Mouse (Mus musculus): Measurements from ENCODE around the gene Cideb. TPM values are rescaled to one million over a fixed set of nuclear protein-coding genes. Genes with fewer than 3 reads are reported as not detected.

Gene Cideb
- polyA plus RNA-seq, 1 experiment from 2014 or later: 0.33 TPM

- DNase-seq (ENCODE audit: low spot score): peak; percentile 44
- H3K36me3 ChIP-seq (ENCODE audit: control insufficient read depth, insufficient read depth, low read length): peaks cover 28% of the 10 kb centered on the region
- 23% methylated on average over 6 of the region's 6 CpGs for WGBS
- peak; percentile 50; the same call in 1 of the 2 replicates for ATAC-seq (ENCODE audit: low read depth)
- no peak overlapping the region for H3K9ac ChIP-seq (ENCODE audit: low read depth, low read length)
- no peaks in the 10 kb centered on the region; the same call in 1 of the 2 replicates for H3K4me1 ChIP-seq (ENCODE audit: control insufficient read depth, insufficient read depth, low read length)
- no peak overlapping the region; the same call in 1 of the 2 replicates for H3K27ac ChIP-seq (replicated peaks; ENCODE audit: low read depth, low read length)
- peaks cover 15% of the 10 kb centered on the region for H3K27me3 ChIP-seq (replicated peaks; ENCODE audit: control insufficient read depth, insufficient read depth, low read length)
- no peaks in the 10 kb centered on the region for H3K9me3 ChIP-seq (ENCODE audit: control insufficient read depth, low read length)
- no peak overlapping the region for H3K4me2 ChIP-seq (ENCODE audit: low read depth, low read length)
- H3K4me3 ChIP-seq (ENCODE audit: low read depth, low read length): no peak overlapping the region
Measured at GRCm38 (mm10) chr14:55714893-55715292, 43.4 kb downstream of the Cideb start.

- peaks cover 15% of the 10 kb centered on the region for H3K27me3 ChIP-seq (replicated peaks; ENCODE audit: control insufficient read depth, insufficient read depth, low read length)
- no peaks in the 10 kb centered on the region for H3K9me3 ChIP-seq (ENCODE audit: control insufficient read depth, low read length)
- H3K4me3 ChIP-seq (ENCODE audit: low read depth, low read length): peak within 1 kb of the TSS; percentile 15
- no peak within 1 kb of the TSS for H3K27ac ChIP-seq (replicated peaks; ENCODE audit: low read depth, low read length)
- H3K4me1 ChIP-seq (ENCODE audit: control insufficient read depth, insufficient read depth, low read length): no peaks in the 10 kb centered on the region; the same call in 1 of the 2 replicates
- WGBS: 13% methylated on average over 4 of the region's 4 CpGs
- H3K36me3 ChIP-seq (ENCODE audit: control insufficient read depth, insufficient read depth, low read length): peaks cover 22% of the 10 kb centered on the region
- DNase-seq (ENCODE audit: low spot score) (no peak), ATAC-seq (ENCODE audit: low read depth) (no peak)
- peak within 1 kb of the TSS; percentile 46; the same call in 1 of the 2 replicates for H3K9ac ChIP-seq (ENCODE audit: low read depth, low read length)
- H3K4me2 ChIP-seq (ENCODE audit: low read depth, low read length): peak within 1 kb of the TSS; percentile 44
Measured at GRCm38 (mm10) chr14:55713729-55714122, 44.5 kb downstream of the Cideb start, which contains the start of gene Tgm1. TSS of gene Tgm1 (minus strand) at chr14:55713926.

GRCm38 (mm10) chr14:55713007-55713728 lies 45.1 kb downstream of the Cideb start:
- peak overlapping the region; percentile 44 for H3K4me2 ChIP-seq (ENCODE audit: low read depth, low read length)
- ATAC-seq (ENCODE audit: low read depth) (peak; percentile 30; the same call in 1 of the 2 replicates), DNase-seq (ENCODE audit: low spot score) (peak; percentile 35)
- no peaks in the 10 kb centered on the region for H3K9me3 ChIP-seq (ENCODE audit: control insufficient read depth, low read length)
- no peaks in the 10 kb centered on the region; the same call in 1 of the 2 replicates for H3K4me1 ChIP-seq (ENCODE audit: control insufficient read depth, insufficient read depth, low read length)
- peaks cover 15% of the 10 kb centered on the region for H3K27me3 ChIP-seq (replicated peaks; ENCODE audit: control insufficient read depth, insufficient read depth, low read length)
- H3K9ac ChIP-seq (ENCODE audit: low read depth, low read length): peak overlapping the region; percentile 46; the same call in 1 of the 2 replicates
- peaks cover 17% of the 10 kb centered on the region for H3K36me3 ChIP-seq (ENCODE audit: control insufficient read depth, insufficient read depth, low read length)
- H3K4me3 ChIP-seq (ENCODE audit: low read depth, low read length): peak overlapping the region; percentile 15
- 17% methylated on average over 25 of the region's 25 CpGs for WGBS
- no peak overlapping the region for H3K27ac ChIP-seq (replicated peaks; ENCODE audit: low read depth, low read length)

- no peak for DNase-seq (ENCODE audit: low spot score)
- H3K36me3 ChIP-seq (ENCODE audit: control insufficient read depth, insufficient read depth, low read length): peaks cover 9% of the 10 kb centered on the region
- H3K9ac ChIP-seq (ENCODE audit: low read depth, low read length): no peak overlapping the region
- no peaks in the 10 kb centered on the region for H3K9me3 ChIP-seq (ENCODE audit: control insufficient read depth, low read length)
- 79% methylated on average over 7 of the region's 7 CpGs for WGBS
- H3K27me3 ChIP-seq (replicated peaks; ENCODE audit: control insufficient read depth, insufficient read depth, low read length): peaks cover 15% of the 10 kb centered on the region
- ATAC-seq (ENCODE audit: low read depth): no peak
- no peak overlapping the region for H3K4me3 ChIP-seq (ENCODE audit: low read depth, low read length)
- H3K27ac ChIP-seq (replicated peaks; ENCODE audit: low read depth, low read length): no peak overlapping the region
- H3K4me1 ChIP-seq (ENCODE audit: control insufficient read depth, insufficient read depth, low read length): no peaks in the 10 kb centered on the region; the same call in 1 of the 2 replicates
- no peak overlapping the region for H3K4me2 ChIP-seq (ENCODE audit: low read depth, low read length)
Measured at GRCm38 (mm10) chr14:55711786-55712185, 46.5 kb downstream of the Cideb start.

GRCm38 (mm10) chr14:55709509-55709908 lies 48.7 kb downstream of the Cideb start:
- WGBS: 84% methylated on average over 4 of the region's 4 CpGs
- no peak overlapping the region for H3K4me3 ChIP-seq (ENCODE audit: low read depth, low read length)
- DNase-seq (ENCODE audit: low spot score) (no peak), ATAC-seq (ENCODE audit: low read depth) (no peak)
- no peak overlapping the region for H3K4me2 ChIP-seq (ENCODE audit: low read depth, low read length)
- H3K4me1 ChIP-seq (ENCODE audit: control insufficient read depth, insufficient read depth, low read length): no peaks in the 10 kb centered on the region; the same call in 1 of the 2 replicates
- no peak overlapping the region for H3K27ac ChIP-seq (replicated peaks; ENCODE audit: low read depth, low read length)
- no peaks in the 10 kb centered on the region for H3K36me3 ChIP-seq (ENCODE audit: control insufficient read depth, insufficient read depth, low read length)
- peaks cover 15% of the 10 kb centered on the region for H3K27me3 ChIP-seq (replicated peaks; ENCODE audit: control insufficient read depth, insufficient read depth, low read length)
- H3K9ac ChIP-seq (ENCODE audit: low read depth, low read length): no peak overlapping the region
- no peaks in the 10 kb centered on the region for H3K9me3 ChIP-seq (ENCODE audit: control insufficient read depth, low read length)

- Histone ChIP-seq H3K36me3 (ENCODE audit: control insufficient read depth, insufficient read depth, low read length) (no peaks in the 10 kb centered on the region), H3K27ac (replicated peaks; ENCODE audit: low read depth, low read length) (no peak overlapping the region), H3K9ac (ENCODE audit: low read depth, low read length) (no peak overlapping the region), H3K27me3 (replicated peaks; ENCODE audit: control insufficient read depth, insufficient read depth, low read length) (peaks cover 6% of the 10 kb centered on the region), H3K9me3 (ENCODE audit: control insufficient read depth, low read length) (no peaks in the 10 kb centered on the region), H3K4me3 (ENCODE audit: low read depth, low read length) (no peak overlapping the region), H3K4me2 (ENCODE audit: low read depth, low read length) (no peak overlapping the region), H3K4me1 (ENCODE audit: control insufficient read depth, insufficient read depth, low read length) (no peaks in the 10 kb centered on the region)
- ATAC-seq (ENCODE audit: low read depth) (no peak), DNase-seq (ENCODE audit: low spot score) (no peak)
- 85% methylated on average over 5 of the region's 5 CpGs for WGBS
Measured at GRCm38 (mm10) chr14:55707397-55707796, 50.9 kb downstream of the Cideb start.

- Histone ChIP-seq H3K9ac (ENCODE audit: low read depth, low read length) (no peak overlapping the region), H3K27ac (replicated peaks; ENCODE audit: low read depth, low read length) (no peak overlapping the region), H3K36me3 (ENCODE audit: control insufficient read depth, insufficient read depth, low read length) (no peaks in the 10 kb centered on the region), H3K27me3 (replicated peaks; ENCODE audit: control insufficient read depth, insufficient read depth, low read length) (no peaks in the 10 kb centered on the region), H3K4me2 (ENCODE audit: low read depth, low read length) (no peak overlapping the region), H3K4me3 (ENCODE audit: low read depth, low read length) (no peak overlapping the region), H3K4me1 (ENCODE audit: control insufficient read depth, insufficient read depth, low read length) (no peaks in the 10 kb centered on the region), H3K9me3 (ENCODE audit: control insufficient read depth, low read length) (no peaks in the 10 kb centered on the region)
- 89% methylated on average over 8 of the region's 8 CpGs for WGBS
- DNase-seq (ENCODE audit: low spot score) (no peak), ATAC-seq (ENCODE audit: low read depth) (no peak)
Measured at GRCm38 (mm10) chr14:55706051-55706600, 52.1 kb downstream of the Cideb start.

Measured in embryonic facial prominence, embryonic 14.5 days (tissue).